Comparison of ENCODE assay signal across 11 mouse cellular contexts in genomic region chr12:109845602-109845906, GRCm38 (mm10).
DNase-seq lines count a peak whose midpoint lies in the region; ATAC-seq and TF ChIP-seq lines count a peak whose summit lies in the region.
"Had no signal": no experiment of that assay in that cellular context is flagged by ENCODE, and none has a peak within 500 bp of the region (broad histone marks: within the 10 kb centered on the region; RNA-seq: fewer than 3 reads in every experiment).

No protein-coding gene starts in this region.

- TF ChIP-seq CTCF in forebrain, postnatal 0 days (IDR thresholded peaks at IDR 0.05; ENCODE audit: low read depth): no peak

- H3K4me2 ChIP-seq in forebrain, postnatal 0 days (ENCODE audit: low read depth): no peak overlapping the region
- no peak overlapping the region for H3K4me2 ChIP-seq in kidney, embryonic 16.5 days (replicated peaks; ENCODE audit: low read depth, low read length)
- no peak overlapping the region for H3K4me2 ChIP-seq in hindbrain, embryonic 12.5 days (replicated peaks)

- no peaks in the 10 kb centered on the region for H3K9me3 ChIP-seq in forebrain, embryonic 10.5 days
- H3K9me3 ChIP-seq in forebrain, postnatal 0 days (ENCODE audit: low read length): no peaks in the 10 kb centered on the region
- H3K9me3 ChIP-seq in kidney, embryonic 16.5 days (ENCODE audit: low read length): no peaks in the 10 kb centered on the region
- H3K9me3 ChIP-seq in hindbrain, embryonic 12.5 days (replicated peaks): no peaks in the 10 kb centered on the region

- peaks cover 34% of the 10 kb centered on the region for H3K4me1 ChIP-seq in forebrain, embryonic 10.5 days
- H3K4me1 ChIP-seq in forebrain, postnatal 0 days (ENCODE audit: insufficient read depth): no peaks in the 10 kb centered on the region
- 0 out of 2 replicates have a peak, but pooled peaks cover 3% of the 10 kb centered on the region for H3K4me1 ChIP-seq in kidney, embryonic 16.5 days (ENCODE audit: insufficient read depth, low read length)
- H3K4me1 ChIP-seq in hindbrain, embryonic 12.5 days: peaks cover 8% of the 10 kb centered on the region

- ATAC-seq in forebrain, postnatal 0 days: no peak
- ATAC-seq in kidney, embryonic 16.5 days (ENCODE audit: low FRiP score, low TSS enrichment): peak; percentile 81
- peak; percentile 46; the same call in 1 of the 2 replicates for ATAC-seq in hindbrain, embryonic 12.5 days (ENCODE audit: low FRiP score)

- H3K27ac ChIP-seq in forebrain, embryonic 10.5 days: peak overlapping the region; percentile 66
- no peak overlapping the region for H3K27ac ChIP-seq in forebrain, postnatal 0 days (ENCODE audit: low read depth, low read length)
- no peak overlapping the region for H3K27ac ChIP-seq in kidney, embryonic 16.5 days (ENCODE audit: low read length)
- H3K27ac ChIP-seq in hindbrain, embryonic 12.5 days: no peak overlapping the region
- H3K27ac ChIP-seq: liver, embryonic 14.5 days had no signal

- H3K36me3 ChIP-seq in forebrain, embryonic 10.5 days (replicated peaks): no peaks in the 10 kb centered on the region
- H3K36me3 ChIP-seq in forebrain, postnatal 0 days (ENCODE audit: insufficient read depth): no peaks in the 10 kb centered on the region
- H3K36me3 ChIP-seq in kidney, embryonic 16.5 days (ENCODE audit: insufficient read depth, low read length): no peaks in the 10 kb centered on the region
- no peaks in the 10 kb centered on the region for H3K36me3 ChIP-seq in hindbrain, embryonic 12.5 days

- no peak overlapping the region for H3K4me3 ChIP-seq in forebrain, embryonic 10.5 days
- no peak overlapping the region for H3K4me3 ChIP-seq in forebrain, postnatal 0 days (ENCODE audit: low read depth, low read length)
- H3K4me3 ChIP-seq in kidney, embryonic 16.5 days (ENCODE audit: low read length): no peak overlapping the region
- no peak overlapping the region for H3K4me3 ChIP-seq in hindbrain, embryonic 12.5 days
- H3K4me3 ChIP-seq: myocyte had no signal

- H3K27me3 ChIP-seq in forebrain, embryonic 10.5 days (ENCODE audit: poor library complexity, severe bottlenecking): no peaks in the 10 kb centered on the region; the same call in 1 of the 2 replicates
- H3K27me3 ChIP-seq in forebrain, postnatal 0 days (ENCODE audit: insufficient read depth, low read length): no peaks in the 10 kb centered on the region
- no peaks in the 10 kb centered on the region for H3K27me3 ChIP-seq in kidney, embryonic 16.5 days (ENCODE audit: insufficient read depth, low read length)
- no peaks in the 10 kb centered on the region for H3K27me3 ChIP-seq in hindbrain, embryonic 12.5 days

- 40% methylated on average over 5 of the region's 5 CpGs for WGBS in forebrain, embryonic 10.5 days
- 30% methylated on average over 5 of the region's 5 CpGs for WGBS in forebrain, postnatal 0 days
- 36% methylated on average over 5 of the region's 5 CpGs for WGBS in kidney, embryonic 16.5 days
- WGBS in hindbrain, embryonic 12.5 days: 25% methylated on average over 5 of the region's 5 CpGs

- no peak for DNase-seq in forebrain, embryonic 10.5 days (ENCODE audit: extremely low spot score, low spot score)
- no peak for DNase-seq in forebrain, postnatal 0 days
- no peak for DNase-seq in kidney, postnatal 14 days
- peak; percentile 84 for DNase-seq in MN1 (ENCODE audit: low spot score)
- no peak for DNase-seq in B cell, adult 2 months
- no peak for DNase-seq in thymus, postnatal 0 days (ENCODE audit: low spot score)
- DNase-seq: right cerebral cortex, postnatal 14 days had no signal

- H3K9ac ChIP-seq in forebrain, postnatal 0 days: no peak overlapping the region
- no peak overlapping the region for H3K9ac ChIP-seq in kidney, embryonic 16.5 days (replicated peaks; ENCODE audit: low read length)
- no peak overlapping the region for H3K9ac ChIP-seq in hindbrain, embryonic 12.5 days
- H3K9ac ChIP-seq: liver, embryonic 14.5 days had no signal
